Mouse (Mus musculus): ENCODE measurements around the gene Ctsz. TPM values are rescaled to one million over a fixed set of nuclear protein-coding genes. Genes with fewer than 3 reads are reported as not detected.

Ctsz gene
- polyA plus RNA-seq, 1 experiment from 2014 or later: 217 TPM

- Histone ChIP-seq H3K9me3 (no peaks in the 10 kb centered on the region), H3K36me3 (peaks cover 46% of the 10 kb centered on the region), H3K4me2 (peak overlapping the region; percentile 74), H3K27ac (no peak overlapping the region), H3K9ac (peak overlapping the region; percentile 75), H3K4me1 (peaks cover 14% of the 10 kb centered on the region), H3K4me3 (peak overlapping the region; percentile 75), H3K27me3 (no peaks in the 10 kb centered on the region)
- peak; percentile 33; the same call in 1 of the 2 replicates for ATAC-seq (ENCODE audit: borderline replicate concordance, extremely low read depth, low FRiP score, low TSS enrichment)
- WGBS: 35% methylated on average over 10 of the region's 10 CpGs
These were observed 24.5 kb upstream of the Ctsz start for GRCm38 (mm10) chr2:174463370-174463769.

DNA sequence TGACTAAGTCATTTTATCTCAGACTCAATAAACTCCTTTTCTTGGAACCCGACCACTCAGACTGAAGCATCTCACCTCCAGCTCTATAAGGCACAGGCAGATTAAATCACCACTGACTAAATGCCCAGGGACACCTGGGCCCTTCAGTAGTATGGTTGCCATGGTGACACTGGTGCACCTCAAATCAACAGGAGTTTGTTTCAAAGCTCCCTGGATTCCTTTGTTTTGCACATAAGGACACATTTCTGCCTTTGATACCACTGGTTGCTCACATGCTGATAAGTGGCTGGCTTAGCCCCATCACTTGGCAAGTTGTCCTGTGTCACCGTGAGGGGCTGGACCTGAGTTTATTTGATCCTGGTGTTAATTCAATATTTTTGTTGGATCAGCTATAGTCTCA is 20.5 kb upstream of the Ctsz start:
- H3K4me1 ChIP-seq: peaks cover 14% of the 10 kb centered on the region
- no peak overlapping the region for H3K4me3 ChIP-seq
- H3K9me3 ChIP-seq: no peaks in the 10 kb centered on the region
- WGBS: 64% methylated on average over 2 of the region's 2 CpGs
- no peak for ATAC-seq (ENCODE audit: borderline replicate concordance, extremely low read depth, low FRiP score, low TSS enrichment)
- H3K36me3 ChIP-seq: peaks cover 28% of the 10 kb centered on the region
- no peak overlapping the region for H3K4me2 ChIP-seq
- H3K27ac ChIP-seq: no peak overlapping the region
- H3K9ac ChIP-seq: no peak overlapping the region
- no peaks in the 10 kb centered on the region for H3K27me3 ChIP-seq

GRCm38 (mm10) chr2:174453681-174454080 is 14.8 kb upstream of the Ctsz start:
- 66% methylated on average over 7 of the region's 7 CpGs for WGBS
- Histone ChIP-seq H3K9me3 (no peaks in the 10 kb centered on the region), H3K4me2 (no peak overlapping the region), H3K27me3 (no peaks in the 10 kb centered on the region), H3K4me1 (no peaks in the 10 kb centered on the region), H3K27ac (no peak overlapping the region), H3K36me3 (no peaks in the 10 kb centered on the region), H3K4me3 (no peak overlapping the region), H3K9ac (no peak overlapping the region)
- ATAC-seq (ENCODE audit: borderline replicate concordance, extremely low read depth, low FRiP score, low TSS enrichment): no peak; the same call in 1 of the 2 replicates

DNA sequence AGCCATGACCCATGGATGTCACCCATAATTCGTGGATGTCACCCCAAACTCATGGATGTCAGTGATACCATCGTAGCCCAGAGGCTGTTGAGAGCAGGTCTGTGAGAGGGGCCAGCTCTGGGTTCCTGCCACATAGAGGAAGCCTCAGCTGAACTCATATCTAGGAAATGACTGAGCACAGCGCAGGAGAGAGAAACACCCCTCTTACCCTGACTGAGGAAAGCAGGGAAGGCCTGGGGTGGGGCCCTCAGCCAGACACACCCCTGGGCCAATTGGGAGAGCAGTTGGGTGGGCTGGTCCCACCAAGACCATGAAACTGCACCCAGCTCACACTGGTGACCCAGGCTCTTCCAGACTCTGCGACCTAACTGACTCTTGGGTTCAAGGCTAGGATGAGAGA is 11.5 kb upstream of the Ctsz start, which contains the start of gene Tubb1:
TSS of gene Tubb1 (plus strand) at position 343 of the 400 bp plus-strand sequence.
- Histone ChIP-seq H3K9me3 (no peaks in the 10 kb centered on the region), H3K9ac (no peak within 1 kb of the TSS), H3K4me3 (no peak within 1 kb of the TSS), H3K4me1 (peaks cover 8% of the 10 kb centered on the region; the same call in 1 of the 2 replicates), H3K36me3 (no peaks in the 10 kb centered on the region), H3K27ac (no peak within 1 kb of the TSS), H3K4me2 (no peak within 1 kb of the TSS), H3K27me3 (no peaks in the 10 kb centered on the region)
- ATAC-seq (ENCODE audit: borderline replicate concordance, extremely low read depth, low FRiP score, low TSS enrichment): no peak
- WGBS: 69% methylated on average over 4 of the region's 4 CpGs

GRCm38 (mm10) chr2:174448405-174448804 is 9.6 kb upstream of the Ctsz start:
- H3K4me1 ChIP-seq: peaks cover 10% of the 10 kb centered on the region
- no peak overlapping the region for H3K4me3 ChIP-seq
- H3K9me3 ChIP-seq: no peaks in the 10 kb centered on the region
- ATAC-seq (ENCODE audit: borderline replicate concordance, extremely low read depth, low FRiP score, low TSS enrichment): no peak
- no peaks in the 10 kb centered on the region for H3K36me3 ChIP-seq
- no peak overlapping the region for H3K4me2 ChIP-seq
- no peaks in the 10 kb centered on the region for H3K27me3 ChIP-seq
- WGBS: 79% methylated on average over 4 of the region's 4 CpGs
- no peak overlapping the region for H3K9ac ChIP-seq
- H3K27ac ChIP-seq: no peak overlapping the region

- H3K27me3 ChIP-seq: no peaks in the 10 kb centered on the region
- 51% methylated on average over 8 of the region's 8 CpGs for WGBS
- H3K4me3 ChIP-seq: no peak overlapping the region
- no peak overlapping the region for H3K4me2 ChIP-seq
- H3K9ac ChIP-seq: no peak overlapping the region
- ATAC-seq (ENCODE audit: borderline replicate concordance, extremely low read depth, low FRiP score, low TSS enrichment): no peak
- 0 out of 2 replicates have a peak overlapping the region, but pooled peaks have one; percentile 2 for H3K27ac ChIP-seq
- H3K4me1 ChIP-seq: peaks cover 16% of the 10 kb centered on the region
- H3K36me3 ChIP-seq: no peaks in the 10 kb centered on the region
- H3K9me3 ChIP-seq: no peaks in the 10 kb centered on the region
These were observed 8.1 kb upstream of the Ctsz start for GRCm38 (mm10) chr2:174446905-174447304.

GRCm38 (mm10) chr2:174446492-174446891 is 7.7 kb upstream of the Ctsz start:
- Histone ChIP-seq H3K4me2 (no peak overlapping the region), H3K36me3 (no peaks in the 10 kb centered on the region), H3K27me3 (no peaks in the 10 kb centered on the region), H3K27ac (0 out of 2 replicates have a peak overlapping the region, but pooled peaks have one; percentile 2), H3K4me1 (peaks cover 19% of the 10 kb centered on the region), H3K9me3 (no peaks in the 10 kb centered on the region), H3K9ac (no peak overlapping the region), H3K4me3 (no peak overlapping the region)
- ATAC-seq (ENCODE audit: borderline replicate concordance, extremely low read depth, low FRiP score, low TSS enrichment): no peak
- WGBS: 50% methylated on average over 7 of the region's 7 CpGs

DNA sequence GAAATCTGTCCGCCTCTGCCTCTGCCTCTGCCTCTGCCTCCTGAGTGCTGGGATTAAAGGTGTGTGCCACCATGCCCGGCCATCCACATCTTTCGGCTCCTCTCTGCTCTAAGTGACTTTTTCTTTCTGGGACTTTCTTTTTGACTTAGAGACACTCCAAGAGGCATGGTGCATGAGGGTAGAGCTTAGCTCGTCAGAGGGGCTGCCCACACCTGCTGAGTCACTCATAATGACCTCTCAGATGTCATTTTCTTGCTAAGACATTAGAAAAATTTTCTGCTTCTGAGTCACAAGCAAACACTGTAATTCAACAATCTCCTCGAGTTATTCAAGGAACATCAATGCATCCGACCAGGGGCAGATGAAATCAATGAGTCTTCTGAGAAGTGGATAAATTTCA is 6.2 kb upstream of the Ctsz start:
- WGBS: 64% methylated on average over 6 of the region's 6 CpGs
- Histone ChIP-seq H3K4me3 (no peak overlapping the region), H3K27me3 (no peaks in the 10 kb centered on the region), H3K9ac (no peak overlapping the region), H3K4me2 (no peak overlapping the region), H3K9me3 (no peaks in the 10 kb centered on the region), H3K36me3 (no peaks in the 10 kb centered on the region), H3K4me1 (peaks cover 20% of the 10 kb centered on the region), H3K27ac (no peak overlapping the region)
- no peak for ATAC-seq (ENCODE audit: borderline replicate concordance, extremely low read depth, low FRiP score, low TSS enrichment)

GRCm38 (mm10) chr2:174444359-174444758 is 5.5 kb upstream of the Ctsz start:
- Histone ChIP-seq H3K27ac (no peak overlapping the region), H3K36me3 (no peaks in the 10 kb centered on the region), H3K4me2 (no peak overlapping the region), H3K9me3 (no peaks in the 10 kb centered on the region), H3K4me3 (no peak overlapping the region), H3K9ac (no peak overlapping the region), H3K4me1 (peaks cover 20% of the 10 kb centered on the region), H3K27me3 (no peaks in the 10 kb centered on the region)
- ATAC-seq (ENCODE audit: borderline replicate concordance, extremely low read depth, low FRiP score, low TSS enrichment): no peak
- 67% methylated on average over 7 of the region's 7 CpGs for WGBS

DNA sequence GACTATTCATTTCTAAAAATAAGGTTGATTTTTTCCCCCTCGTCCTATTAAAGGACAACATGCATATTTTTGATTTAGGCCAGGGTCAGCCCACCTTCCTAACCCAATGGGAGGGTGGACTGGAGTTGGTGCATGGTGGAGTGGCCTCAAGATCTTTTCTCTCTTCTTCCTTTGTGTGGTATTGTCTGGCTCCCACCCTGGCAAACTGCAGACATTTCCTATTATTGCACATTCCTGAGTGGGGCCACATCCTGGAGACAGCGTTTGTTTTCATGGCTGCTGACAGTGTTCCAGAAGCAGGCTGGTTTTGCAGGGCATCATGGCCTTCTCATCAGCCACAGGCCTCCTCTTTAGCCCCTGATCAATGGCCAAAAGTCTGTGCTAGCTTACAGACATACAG is 4.2 kb upstream of the Ctsz start:
- WGBS: 20% methylated on average over 2 of the region's 2 CpGs

GRCm38 (mm10) chr2:174442460-174442859 is 3.6 kb upstream of the Ctsz start:
- Histone ChIP-seq H3K4me2 (no peak overlapping the region), H3K9me3 (no peaks in the 10 kb centered on the region), H3K27ac (peak overlapping the region; percentile 82), H3K9ac (no peak overlapping the region), H3K4me1 (peaks cover 35% of the 10 kb centered on the region), H3K36me3 (no peaks in the 10 kb centered on the region), H3K4me3 (no peak overlapping the region), H3K27me3 (no peaks in the 10 kb centered on the region)
- WGBS: 45% methylated on average over 9 of the region's 9 CpGs
- no peak for ATAC-seq (ENCODE audit: borderline replicate concordance, extremely low read depth, low FRiP score, low TSS enrichment)

More for the DNA sequence above, 4.2 kb upstream of the Ctsz start:
- peak overlapping the region; percentile 82 for H3K27ac ChIP-seq
- no peak for ATAC-seq (ENCODE audit: borderline replicate concordance, extremely low read depth, low FRiP score, low TSS enrichment)
- H3K9ac ChIP-seq: no peak overlapping the region
- no peaks in the 10 kb centered on the region for H3K36me3 ChIP-seq
- no peaks in the 10 kb centered on the region for H3K9me3 ChIP-seq
- H3K4me3 ChIP-seq: no peak overlapping the region
- H3K4me1 ChIP-seq: peaks cover 29% of the 10 kb centered on the region
- H3K27me3 ChIP-seq: no peaks in the 10 kb centered on the region
- no peak overlapping the region for H3K4me2 ChIP-seq

GRCm38 (mm10) chr2:174441898-174442297 is 3.1 kb upstream of the Ctsz start:
- peak; percentile 33; the same call in 1 of the 2 replicates for ATAC-seq (ENCODE audit: borderline replicate concordance, extremely low read depth, low FRiP score, low TSS enrichment)

DNA sequence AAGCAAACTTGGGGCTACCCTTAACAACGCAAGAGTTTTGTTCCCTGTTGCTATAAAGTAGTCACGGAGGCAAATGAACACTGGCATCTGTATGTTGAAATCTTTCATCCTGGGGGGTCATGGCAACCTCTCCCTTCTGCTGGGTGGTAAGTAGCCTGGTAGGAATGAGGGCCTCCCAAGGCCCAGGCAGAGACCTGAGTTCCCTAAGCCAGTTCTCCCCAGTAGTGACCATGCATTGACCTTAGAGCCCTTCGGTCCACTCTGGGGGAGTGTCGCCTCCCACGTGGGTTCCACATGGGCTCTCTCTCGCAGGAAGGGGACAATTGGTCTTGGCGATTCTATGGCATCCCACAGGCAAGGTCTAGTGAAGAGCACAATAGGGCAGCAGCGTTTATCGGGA is 1.1 kb upstream of the Ctsz start:
- Histone ChIP-seq H3K4me1 (peaks cover 34% of the 10 kb centered on the region), H3K9ac (no peak overlapping the region), H3K27me3 (no peaks in the 10 kb centered on the region), H3K9me3 (no peaks in the 10 kb centered on the region), H3K36me3 (0 out of 2 replicates have a peak, but pooled peaks cover 3% of the 10 kb centered on the region), H3K4me2 (no peak overlapping the region), H3K27ac (no peak overlapping the region), H3K4me3 (no peak overlapping the region)
- ATAC-seq (ENCODE audit: borderline replicate concordance, extremely low read depth, low FRiP score, low TSS enrichment): no peak
- WGBS: 83% methylated on average over 9 of the region's 9 CpGs

More at GRCm38 (mm10) chr2:174441898-174442297, 3.1 kb upstream of the Ctsz start:
- Histone ChIP-seq H3K27me3 (no peaks in the 10 kb centered on the region), H3K9me3 (no peaks in the 10 kb centered on the region), H3K9ac (no peak overlapping the region), H3K27ac (peak overlapping the region; percentile 82), H3K4me1 (peaks cover 38% of the 10 kb centered on the region), H3K4me2 (no peak overlapping the region), H3K36me3 (no peaks in the 10 kb centered on the region), H3K4me3 (no peak overlapping the region)
- 49% methylated on average over 4 of the region's 4 CpGs for WGBS

All from lung, embryonic 15.5 days (tissue).